Comparison of ENCODE assay signal across 10 mouse cellular contexts in the genomic region with DNA sequence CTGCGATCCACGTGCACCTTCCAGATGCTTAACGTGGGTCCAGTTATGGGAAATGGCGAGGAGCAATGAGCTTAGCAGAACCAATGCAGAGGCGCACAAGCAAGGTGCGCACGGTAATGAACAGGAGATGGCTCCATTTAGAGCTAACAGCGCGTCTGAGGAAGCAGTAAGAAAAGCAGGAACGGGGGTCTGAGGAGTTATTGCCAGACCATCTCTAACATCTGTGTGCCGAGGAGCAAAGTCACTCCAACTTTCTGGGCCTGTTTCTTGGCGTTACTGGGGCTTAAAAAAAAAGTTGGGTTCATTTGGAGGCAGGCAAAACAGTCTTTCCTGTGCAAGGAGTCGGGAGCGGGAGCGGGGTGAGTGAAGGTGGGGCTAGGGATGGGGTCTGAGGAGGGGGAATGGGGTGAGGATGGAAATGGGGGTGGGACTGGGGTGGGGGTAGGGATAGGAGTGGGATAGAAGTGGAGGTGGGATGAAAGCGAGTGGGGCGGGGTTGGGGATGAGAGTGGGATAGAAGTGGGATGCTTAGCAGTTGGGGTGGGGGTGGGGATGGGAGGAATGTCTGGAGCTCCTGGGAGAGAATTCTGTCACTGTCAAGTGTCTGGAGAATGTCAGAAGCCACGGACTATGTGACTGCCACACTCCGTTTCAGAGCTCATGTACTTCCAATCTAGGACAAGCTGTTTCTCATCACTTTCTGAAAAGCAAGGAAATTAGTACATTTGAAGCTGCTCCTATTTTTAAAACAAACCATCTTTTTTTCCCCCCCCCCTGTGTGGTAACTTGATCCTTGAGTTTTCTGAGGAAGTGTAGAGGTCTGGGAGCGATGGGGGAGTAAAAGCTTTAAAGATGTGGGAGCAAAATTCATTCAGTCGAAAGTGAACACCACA.
DNase-seq lines count a peak whose midpoint lies in the region; ATAC-seq and TF ChIP-seq lines count a peak whose summit lies in the region.
"Had no signal": no experiment of that assay in that cellular context is flagged by ENCODE, and none has a peak within 500 bp of the region (broad histone marks: within the 10 kb centered on the region; RNA-seq: fewer than 3 reads in every experiment).

No protein-coding gene starts in this region.

- TF ChIP-seq CTCF in heart, postnatal 0 days (IDR thresholded peaks at IDR 0.05; ENCODE audit: low read depth): no peak
- no peak for TF ChIP-seq CTCF in stomach, postnatal 0 days (IDR thresholded peaks at IDR 0.05; ENCODE audit: low read depth)

- H3K9me3 ChIP-seq in heart, postnatal 0 days (replicated peaks; ENCODE audit: control insufficient read depth, low read length): 0 out of 2 replicates have a peak, but pooled peaks cover 4% of the 10 kb centered on the region
- H3K9me3 ChIP-seq in midbrain, embryonic 13.5 days: peaks cover 11% of the 10 kb centered on the region
- no peaks in the 10 kb centered on the region for H3K9me3 ChIP-seq in midbrain, embryonic 16.5 days (replicated peaks; ENCODE audit: control insufficient read depth, low read length, poor library complexity, severe bottlenecking)
- no peaks in the 10 kb centered on the region for H3K9me3 ChIP-seq in hindbrain, embryonic 15.5 days
- H3K9me3 ChIP-seq in stomach, postnatal 0 days (ENCODE audit: control insufficient read depth, low read length): no peaks in the 10 kb centered on the region

- no peaks in the 10 kb centered on the region for H3K27me3 ChIP-seq in heart, postnatal 0 days (ENCODE audit: control insufficient read depth, insufficient read depth, low read length)
- H3K27me3 ChIP-seq in midbrain, embryonic 13.5 days: no peaks in the 10 kb centered on the region
- H3K27me3 ChIP-seq in midbrain, embryonic 16.5 days (ENCODE audit: control insufficient read depth, insufficient read depth, low read depth, low read length): no peaks in the 10 kb centered on the region
- H3K27me3 ChIP-seq in hindbrain, embryonic 15.5 days: no peaks in the 10 kb centered on the region
- no peaks in the 10 kb centered on the region for H3K27me3 ChIP-seq in stomach, postnatal 0 days (ENCODE audit: control insufficient read depth, insufficient read depth, low read length)

- TF ChIP-seq EP300 in heart, postnatal 0 days (IDR thresholded peaks at IDR 0.05; ENCODE audit: low read depth): no peak
- TF ChIP-seq EP300 in stomach, postnatal 0 days (optimal IDR thresholded peaks at IDR 0.05): no peak

- H3K4me1 ChIP-seq in heart, postnatal 0 days (ENCODE audit: control insufficient read depth, insufficient read depth): peaks cover 14% of the 10 kb centered on the region; the same call in 1 of the 2 replicates
- H3K4me1 ChIP-seq in midbrain, embryonic 13.5 days (replicated peaks): 0 out of 2 replicates have a peak, but pooled peaks cover 7% of the 10 kb centered on the region
- 0 out of 2 replicates have a peak, but pooled peaks cover 2% of the 10 kb centered on the region for H3K4me1 ChIP-seq in midbrain, embryonic 16.5 days (ENCODE audit: control insufficient read depth, insufficient read depth, low read length)
- peaks cover 8% of the 10 kb centered on the region; the same call in 1 of the 2 replicates for H3K4me1 ChIP-seq in hindbrain, embryonic 15.5 days (replicated peaks)
- H3K4me1 ChIP-seq in stomach, postnatal 0 days (replicated peaks; ENCODE audit: control insufficient read depth, insufficient read depth): no peaks in the 10 kb centered on the region

- DNase-seq in heart, postnatal 0 days (ENCODE audit: low spot score): peak; percentile 53
- no peak for DNase-seq in heart, postnatal 25 days (ENCODE audit: low spot score)
- DNase-seq in stomach, postnatal 0 days (ENCODE audit: low spot score): no peak
- DNase-seq in cerebellum, adult 18-20 months: no peak
- no peak for DNase-seq in layer of hippocampus, postnatal 36 days
- DNase-seq: left cerebral cortex, postnatal 4 days had no signal

- H3K27ac ChIP-seq in heart, postnatal 0 days (ENCODE audit: low read depth): no peak overlapping the region
- no peak overlapping the region for H3K27ac ChIP-seq in midbrain, embryonic 13.5 days
- H3K27ac ChIP-seq in midbrain, embryonic 16.5 days (ENCODE audit: low read length): no peak overlapping the region
- no peak overlapping the region for H3K27ac ChIP-seq in hindbrain, embryonic 15.5 days (replicated peaks)
- peak overlapping the region; percentile 40 for H3K27ac ChIP-seq in stomach, postnatal 0 days (replicated peaks)

- H3K36me3 ChIP-seq in heart, postnatal 0 days (replicated peaks; ENCODE audit: control insufficient read depth, insufficient read depth, low read length): no peaks in the 10 kb centered on the region
- H3K36me3 ChIP-seq in midbrain, embryonic 13.5 days: no peaks in the 10 kb centered on the region
- no peaks in the 10 kb centered on the region for H3K36me3 ChIP-seq in midbrain, embryonic 16.5 days (ENCODE audit: control insufficient read depth, insufficient read depth, low read length)
- H3K36me3 ChIP-seq in hindbrain, embryonic 15.5 days: no peaks in the 10 kb centered on the region
- H3K36me3 ChIP-seq in stomach, postnatal 0 days (ENCODE audit: control insufficient read depth, insufficient read depth, low read length): no peaks in the 10 kb centered on the region

- WGBS in heart, postnatal 0 days: 21% methylated on average over 20 of the region's 21 CpGs
- 36% methylated on average over 21 of the region's 21 CpGs for WGBS in midbrain, embryonic 13.5 days
- 34% methylated on average over 21 of the region's 21 CpGs for WGBS in midbrain, embryonic 16.5 days
- WGBS in hindbrain, embryonic 15.5 days: 40% methylated on average over 21 of the region's 21 CpGs
- 32% methylated on average over 21 of the region's 21 CpGs for WGBS in stomach, postnatal 0 days

- peak overlapping the region; percentile 38 for H3K4me2 ChIP-seq in heart, postnatal 0 days (ENCODE audit: low read depth, low read length)
- H3K4me2 ChIP-seq in midbrain, embryonic 13.5 days (replicated peaks): 0 out of 2 replicates have a peak overlapping the region, but pooled peaks have one; percentile 15
- H3K4me2 ChIP-seq in midbrain, embryonic 16.5 days (ENCODE audit: low read length): no peak overlapping the region
- H3K4me2 ChIP-seq in hindbrain, embryonic 15.5 days: peak overlapping the region; percentile 30; the same call in 1 of the 2 replicates
- H3K4me2 ChIP-seq in stomach, postnatal 0 days (replicated peaks; ENCODE audit: low read depth): 0 out of 2 replicates have a peak overlapping the region, but pooled peaks have one; percentile 17

- peak; percentile 76 for ATAC-seq in heart, postnatal 0 days (ENCODE audit: insufficient read depth, low read depth)
- no peak for ATAC-seq in midbrain, embryonic 13.5 days
- no peak for ATAC-seq in midbrain, embryonic 16.5 days
- no peak for ATAC-seq in hindbrain, embryonic 15.5 days (ENCODE audit: low FRiP score, low read depth)
- peak; percentile 58; the same call in 1 of the 2 replicates for ATAC-seq in stomach, postnatal 0 days (ENCODE audit: low FRiP score, low TSS enrichment)

- H3K9ac ChIP-seq in heart, postnatal 0 days (replicated peaks; ENCODE audit: low read depth, low read length): no peak overlapping the region
- no peak overlapping the region for H3K9ac ChIP-seq in midbrain, embryonic 13.5 days (replicated peaks)
- H3K9ac ChIP-seq in midbrain, embryonic 16.5 days (ENCODE audit: low read depth, low read length): no peak overlapping the region
- no peak overlapping the region for H3K9ac ChIP-seq in hindbrain, embryonic 15.5 days
- no peak overlapping the region for H3K9ac ChIP-seq in stomach, postnatal 0 days (ENCODE audit: low read length)

- intact Hi-C loops in heart, postnatal 25 days (cut with DNase I): no loop called here

- 0 out of 2 replicates have a peak overlapping the region, but pooled peaks have one; percentile 7 for H3K4me3 ChIP-seq in heart, postnatal 0 days (ENCODE audit: low read depth, low read length)
- no peak overlapping the region for H3K4me3 ChIP-seq in midbrain, embryonic 13.5 days (replicated peaks)
- H3K4me3 ChIP-seq in midbrain, embryonic 16.5 days (ENCODE audit: low read depth, low read length): no peak overlapping the region
- no peak overlapping the region for H3K4me3 ChIP-seq in hindbrain, embryonic 15.5 days
- no peak overlapping the region for H3K4me3 ChIP-seq in stomach, postnatal 0 days (ENCODE audit: low read depth, low read length)
- H3K4me3 ChIP-seq: myocyte had no signal

Comparison
In these comparisons a context has a peak if more than half of its experiments do, and no peak if none do; other contexts are left out.
1. ATAC-seq: peak in heart, postnatal 0 days (single experiment) and stomach, postnatal 0 days (single experiment); none in midbrain, embryonic 13.5 days (single experiment), midbrain, embryonic 16.5 days (single experiment) and hindbrain, embryonic 15.5 days (single experiment).